Mouse (Mus musculus) Patski (cell line): ENCODE results near the gene Dntt. TPM values are rescaled to one million over a fixed set of nuclear protein-coding genes. Genes with fewer than 3 reads are reported as not detected.

Experiments
- ATAC-seq: fragments of 100-300 bp; one replicate; pipeline ENCODE4 v1.8.0; 2021
- CTCF ChIA-PET: fragments of 350-600 bp; sonication (Branson Sonifier 250); formaldehyde crosslinking; loops from one replicate; lab custom pipeline; 2022; ENCODE audit warnings: inconsistent platforms; lab: Charles Lee
- POLR2A ChIA-PET: fragments of 350-600 bp; sonication (Branson Sonifier 250); formaldehyde crosslinking; loops from one replicate; lab custom pipeline; 2022; ENCODE audit warnings: antibody characterized with exemption, inconsistent platforms; lab: Charles Lee
- DNase-seq: peaks from one replicate; pipeline ENCODE4 v3.0.0-alpha.2; 2011; ENCODE audit warnings: low read depth, low spot score
- H3K27me3 ChIP-seq: fragments of 371-371 bp; one replicate; pipeline ENCODE4 v1.5.1; 2021
- CTCF ChIP-seq: fragments of 100-300 bp; IDR thresholded peaks from one replicate; pipeline ENCODE4 v1.5.1; 2021
- in situ Hi-C: fragments of 300-500 bp; cut with MboI; formaldehyde crosslinking; loops from 3 replicates; pipeline ENCODE4 v1.11.1; 2018; ENCODE audit warnings: low pct_unique_long_range_greater_than_20kb, mixed read lengths
- polyA plus RNA-seq: library from polyadenylated mRNA; unstranded; gene quantifications from one replicate; pipeline ENCODE4 v1.2.3, GENCODE M21; 2021

Gene Dntt
- polyA plus RNA-seq, 1 experiment from 2014 or later, result 0.03 TPM

GRCm38 (mm10) chr19:41087901-41088300 lies 58.8 kb downstream of the Dntt start:
- CTCF ChIA-PET, result interaction anchor here (2.2 kb wide), 1 partner anchor 18 kb away, joined by 8 read pairs; no protein-coding TSS in a partner anchor
- DNase-seq, result no peak
- H3K27me3 ChIP-seq, result peaks cover 40% of the 10 kb centered on the region
- no peak for TF ChIP-seq CTCF
- in situ Hi-C loops, result loop anchor here (10.0 kb wide), 1 partner anchor 677 kb away; no protein-coding TSS in a partner anchor
- POLR2A ChIA-PET, result no interaction called here
- no peak for ATAC-seq

GRCm38 (mm10) chr19:41088491-41088890 lies 59.4 kb downstream of the Dntt start:
- DNase-seq (no peak), ATAC-seq (no peak)
- peaks cover 36% of the 10 kb centered on the region for H3K27me3 ChIP-seq
- ChIA-PET POLR2A (no interaction called here), CTCF (no interaction called here)
- in situ Hi-C loops, result loop anchor here (10.0 kb wide), 1 partner anchor 676 kb away; no protein-coding TSS in a partner anchor
- no peak for TF ChIP-seq CTCF

- peaks cover 22% of the 10 kb centered on the region for H3K27me3 ChIP-seq
- ChIA-PET POLR2A (interaction anchor here (0.6 kb wide), 1 partner anchor 173 kb away, joined by 6 read pairs; no protein-coding TSS in a partner anchor), CTCF (interaction anchor here (0.7 to 1.4 kb wide), 3 partner anchors 22 to 84 kb away, joined by 3 read pairs; no protein-coding TSS in a partner anchor)
- TF ChIP-seq CTCF, result peak; percentile 83
- ATAC-seq, result peak; percentile 37
- no peak for DNase-seq
- in situ Hi-C loops, result loop anchor here (10.0 kb wide), 1 partner anchor 675 kb away; no protein-coding TSS in a partner anchor
These were observed 60.8 kb downstream of the Dntt start for GRCm38 (mm10) chr19:41089833-41090232.

GRCm38 (mm10) chr19:41091901-41092300 lies 62.8 kb downstream of the Dntt start:
- POLR2A ChIA-PET, result no interaction called here
- CTCF ChIA-PET, result no interaction called here
- ATAC-seq (no peak), DNase-seq (no peak)
- peaks cover 15% of the 10 kb centered on the region for H3K27me3 ChIP-seq
- in situ Hi-C loops, result no loop called here
- TF ChIP-seq CTCF, result no peak

- H3K27me3 ChIP-seq, result peaks cover 19% of the 10 kb centered on the region
- no peak for TF ChIP-seq CTCF
- ChIA-PET CTCF (interaction anchor here (1.1 to 1.7 kb wide), 2 partner anchors 149 to 162 kb away, joined by 3 to 5 read pairs; no protein-coding TSS in a partner anchor), POLR2A (no interaction called here)
- in situ Hi-C loops, result loop anchor here (5.0 kb wide), 1 partner anchor 100 kb away; no protein-coding TSS in a partner anchor
- ATAC-seq, result no peak
- DNase-seq, result no peak
These were observed 68.0 kb downstream of the Dntt start for GRCm38 (mm10) chr19:41097038-41097437.

- H3K27me3 ChIP-seq, result peaks cover 35% of the 10 kb centered on the region
- in situ Hi-C loops, result no loop called here
- DNase-seq (no peak), ATAC-seq (no peak)
- CTCF ChIA-PET, result interaction anchor here (2.7 kb wide), 1 partner anchor 15 kb away, joined by 7 read pairs; no protein-coding TSS in a partner anchor
- TF ChIP-seq CTCF, result no peak
- POLR2A ChIA-PET, result interaction anchor here (0.7 kb wide), 1 partner anchor 248 kb away, joined by 5 read pairs; no protein-coding TSS in a partner anchor
These were observed 71.8 kb downstream of the Dntt start for GRCm38 (mm10) chr19:41100863-41101262.

- no peak for TF ChIP-seq CTCF
- ATAC-seq (no peak), DNase-seq (no peak)
- ChIA-PET POLR2A (interaction anchor here (0.7 kb wide), 1 partner anchor 248 kb away, joined by 5 read pairs; no protein-coding TSS in a partner anchor), CTCF (interaction anchor here (2.7 kb wide), 1 partner anchor 15 kb away, joined by 7 read pairs; no protein-coding TSS in a partner anchor)
- peaks cover 40% of the 10 kb centered on the region for H3K27me3 ChIP-seq
- in situ Hi-C loops, result no loop called here
These were observed 72.3 kb downstream of the Dntt start for GRCm38 (mm10) chr19:41101390-41101789.

- DNase-seq (no peak), ATAC-seq (peak; percentile 55)
- in situ Hi-C loops, result no loop called here
- peaks cover 42% of the 10 kb centered on the region for H3K27me3 ChIP-seq
- no peak for TF ChIP-seq CTCF
- ChIA-PET CTCF (interaction anchor here (0.7 to 1.5 kb wide), 5 partner anchors 10 to 658 kb away, joined by 3 to 8 read pairs (median 3); no protein-coding TSS in a partner anchor), POLR2A (no interaction called here)
These were observed 75.8 kb downstream of the Dntt start for GRCm38 (mm10) chr19:41104922-41105321.

- POLR2A ChIA-PET, result no interaction called here
- peaks cover 47% of the 10 kb centered on the region for H3K27me3 ChIP-seq
- no peak for DNase-seq
- TF ChIP-seq CTCF, result no peak
- CTCF ChIA-PET, result no interaction called here
- in situ Hi-C loops, result no loop called here
- ATAC-seq, result no peak
These were observed 78.5 kb downstream of the Dntt start for GRCm38 (mm10) chr19:41107530-41107929.

GRCm38 (mm10) chr19:41108666-41109065 lies 79.6 kb downstream of the Dntt start:
- DNase-seq (no peak), ATAC-seq (no peak)
- ChIA-PET CTCF (no interaction called here), POLR2A (no interaction called here)
- TF ChIP-seq CTCF, result no peak
- peaks cover 37% of the 10 kb centered on the region for H3K27me3 ChIP-seq
- in situ Hi-C loops, result no loop called here

Other genes starting within 250 kb of the Dntt start
- gene Ccnj, start 198.0 kb upstream of the Dntt start, polyA plus RNA-seq, result 6.3 TPM
- gene Zfp518a, start 134.6 kb upstream of the Dntt start, polyA plus RNA-seq, result 5.7 TPM
- 78.4 TPM for gene Blnk, start 34.7 kb upstream of the Dntt start, polyA plus RNA-seq
- not detected for gene Opalin, start 47.8 kb downstream of the Dntt start, polyA plus RNA-seq
- gene Tll2, start 177.6 kb downstream of the Dntt start, polyA plus RNA-seq, result 0.03 TPM
- 304 TPM for gene Tm9sf3, start 234.7 kb downstream of the Dntt start, polyA plus RNA-seq